8 mouse cellular contexts compared by ENCODE assay signal in the genomic region with DNA sequence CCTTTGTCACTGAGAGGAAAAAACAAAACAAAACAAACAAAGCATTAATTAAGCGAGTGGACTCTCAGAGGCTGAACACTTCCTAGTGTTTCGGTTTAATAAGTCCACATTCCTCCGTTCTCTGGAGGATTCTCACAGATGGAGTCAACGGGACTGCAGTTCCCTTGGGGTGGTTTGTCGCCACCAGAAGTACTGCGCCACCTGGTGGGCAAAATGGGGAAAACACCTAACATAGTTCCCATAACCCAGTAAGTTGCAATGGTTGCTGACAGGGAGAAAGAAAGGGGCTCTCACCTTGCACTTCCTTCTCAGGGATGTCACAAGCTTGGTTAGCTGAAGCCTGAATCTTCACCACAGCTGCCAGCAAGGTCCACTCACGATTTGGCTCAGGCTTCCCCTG. TPM values are rescaled to one million over a fixed set of nuclear protein-coding genes. Genes with fewer than 3 reads are reported as not detected.
DNase-seq lines count a peak whose midpoint lies in the region; ATAC-seq and TF ChIP-seq lines count a peak whose summit lies in the region.

No protein-coding gene starts in this region.

- H3K4me3 ChIP-seq in MEL (ENCODE audit: control insufficient read depth in 1 of 2, insufficient read depth in 1 of 2, low read depth in 2 of 2, low read length in 2 of 2), result no peak overlapping the region
- peak overlapping the region; percentile 33 for H3K4me3 ChIP-seq in gastrocnemius, adult 2 months
- no peak overlapping the region for H3K4me3 ChIP-seq in liver, embryonic 13.5 days (replicated peaks)

- no peak overlapping the region for H3K27ac ChIP-seq in MEL (ENCODE audit: control insufficient read depth, low read depth, low read length)
- no peak overlapping the region for H3K27ac ChIP-seq in gastrocnemius, adult 2 months
- H3K27ac ChIP-seq in liver, embryonic 13.5 days, result no peak overlapping the region

- intact Hi-C loops in gastrocnemius, adult 2 months (cut with DNase I), result loop anchor here (2.0 to 5.0 kb wide), 2 partner anchors 48 to 109 kb away; a partner anchor contains a TSS

- TF ChIP-seq CTCF in MEL (IDR thresholded peaks at IDR 0.05 in 2 of 3, conservative IDR thresholded peaks at IDR 0.05 in 1 of 3; ENCODE audit: control insufficient read depth in 1 of 3, insufficient read depth in 1 of 3, low read depth in 2 of 3, low read length in 3 of 3, poor library complexity in 1 of 3, severe bottlenecking in 1 of 3), result peak; percentile 82 to 92 (median 90)
- TF ChIP-seq CTCF in gastrocnemius, adult 2 months (IDR thresholded peaks at IDR 0.05), result peak; percentile 88

- no peak overlapping the region for H3K4me2 ChIP-seq in liver, embryonic 13.5 days

- peak; percentile 27 for DNase-seq in 3134 (ENCODE audit: extremely low read depth, insufficient read length, low spot score)
- peak; percentile 90 for DNase-seq in MEL (ENCODE audit: low read depth, low spot score)
- DNase-seq in cerebellum, adult 11 months, result peak; percentile 77
- DNase-seq in gastrocnemius, adult 2 months, result peak; percentile 78
- DNase-seq in kidney, adult 9 months, result peak; percentile 82
- peak; percentile 71 for DNase-seq in liver, embryonic 13.5 days
- peak; percentile 64 for DNase-seq in ovary, postnatal 36 days (ENCODE audit: low spot score)
- peak; percentile 78 for DNase-seq in thymus, postnatal 25 days

- peak; percentile 67 for TF ChIP-seq RAD21 in MEL (IDR thresholded peaks at IDR 0.05; ENCODE audit: low read depth, low read length)

- 0 out of 4 replicates have a peak, but pooled peaks cover 2 to 4% of the 10 kb centered on the region in 2 experiments for H3K4me1 ChIP-seq in MEL (ENCODE audit: control insufficient read depth in 1 of 2, insufficient read depth in 2 of 2, low read length in 2 of 2)
- H3K4me1 ChIP-seq in liver, embryonic 13.5 days (replicated peaks), result peaks cover 25% of the 10 kb centered on the region

- H3K9me3 ChIP-seq in MEL (replicated peaks; ENCODE audit: insufficient read depth, low read length), result no peaks in the 10 kb centered on the region
- no peaks in the 10 kb centered on the region for H3K9me3 ChIP-seq in liver, embryonic 13.5 days (replicated peaks)

- WGBS in liver, embryonic 13.5 days (ENCODE audit: insufficient replicate concordance), result 16% methylated on average over 7 of the region's 7 CpGs

- H3K79me2 ChIP-seq in MEL (ENCODE audit: control insufficient read depth, insufficient read depth, low read length, poor library complexity), result peaks cover 8% of the 10 kb centered on the region

- no peak for TF ChIP-seq EP300 in MEL (IDR thresholded peaks at IDR 0.05; ENCODE audit: low read depth in 1 of 2, low read length in 2 of 2)

- H3K9ac ChIP-seq in MEL (ENCODE audit: control insufficient read depth, low read depth, low read length, poor library complexity, severe bottlenecking), result no peak overlapping the region
- H3K9ac ChIP-seq in liver, embryonic 13.5 days, result no peak overlapping the region

- TF ChIP-seq POLR2A in MEL (IDR thresholded peaks at IDR 0.05; ENCODE audit: control insufficient read depth in 1 of 2, insufficient read depth in 1 of 2, low read depth in 1 of 2, low read length in 2 of 2, poor library complexity in 1 of 2), result no peak

- ATAC-seq in liver, embryonic 13.5 days (ENCODE audit: low read depth), result peak; percentile 34

- no peaks in the 10 kb centered on the region for H3K27me3 ChIP-seq in MEL (ENCODE audit: control insufficient read depth in 1 of 2, insufficient read depth in 2 of 2, low read length in 2 of 2)
- no peaks in the 10 kb centered on the region for H3K27me3 ChIP-seq in liver, embryonic 13.5 days

- H3K36me3 ChIP-seq in MEL (ENCODE audit: control insufficient read depth in 1 of 2, insufficient read depth in 2 of 2, low read length in 2 of 2), result peaks cover 4 to 5% of the 10 kb centered on the region in 2 experiments
- H3K36me3 ChIP-seq in liver, embryonic 13.5 days, result peaks cover 67% of the 10 kb centered on the region

TF ChIP-seq in MEL, 35 proteins besides CTCF, POLR2A, EP300 and RAD21:
- TF ChIP-seq MYB (IDR thresholded peaks at IDR 0.05; ENCODE audit: low read depth, low read length) (no peak), SIN3A (IDR thresholded peaks at IDR 0.05; ENCODE audit: low read length) (0 out of 2 replicates have a peak, but pooled peaks have one; percentile 33), USF2 (IDR thresholded peaks at IDR 0.05; ENCODE audit: borderline replicate concordance in 1 of 2, insufficient read depth in 1 of 2, low read depth in 1 of 2, low read length in 2 of 2) (no peak), ZC3H11A (IDR thresholded peaks at IDR 0.05; ENCODE audit: low read depth, low read length) (peak; percentile 42; the same call in 1 of the 2 replicates), SMC3 (IDR thresholded peaks at IDR 0.05; ENCODE audit: low read depth, low read length) (peak; percentile 89), CHD1 (IDR thresholded peaks at IDR 0.05; ENCODE audit: low read depth, low read length) (no peak)

RNA-seq across cellular contexts. Expression of a gene that starts 2.2 kb away (rescaled TPM):
- total RNA-seq in MEL (2012; rRNA removed), result 6.4 and 8.3 TPM in 2 replicates
- polyA plus RNA-seq in MEL (2012; ENCODE audit: insufficient read depth in 1 of 2, insufficient read length in 2 of 2, low read depth in 1 of 2, low replicate concordance in 2 of 2, missing spikeins in 1 of 2), result 1 to 10 TPM in 1 of 2 experiments, not detected in 1; 9.3 TPM
- 1 to 10 TPM; 2.4 to 2.7 TPM for total RNA-seq in gastrocnemius, adult 2 months (2021)
- polyA plus RNA-seq in liver, embryonic 13.5 days (2015; fragmentation: Nextera tagmentation; extraction: Ambion mirVana), result 4.3 and 5.7 TPM in 2 replicates

RNA-seq across cellular contexts. Expression of a gene that starts 21.2 kb away (rescaled TPM):
- 295 and 302 TPM in 2 replicates for total RNA-seq in MEL (2012; rRNA removed)
- polyA plus RNA-seq in MEL (2012; ENCODE audit: insufficient read depth in 1 of 2, insufficient read length in 2 of 2, low read depth in 1 of 2, low replicate concordance in 2 of 2, missing spikeins in 1 of 2), result 100 to 1,000 TPM; 355 to 642 TPM
- 100 to 1,000 TPM; 124 to 125 TPM for total RNA-seq in gastrocnemius, adult 2 months (2021)
- 126 and 140 TPM in 2 replicates for polyA plus RNA-seq in liver, embryonic 13.5 days (2015; fragmentation: Nextera tagmentation; extraction: Ambion mirVana)

RNA-seq across cellular contexts. Expression of a gene that starts 21.3 kb away (rescaled TPM):
- 10.9 and 12.5 TPM in 2 replicates for total RNA-seq in MEL (2012; rRNA removed)
- polyA plus RNA-seq in MEL (2012; ENCODE audit: insufficient read depth in 1 of 2, insufficient read length in 2 of 2, low read depth in 1 of 2, low replicate concordance in 2 of 2, missing spikeins in 1 of 2), result 10 to 100 TPM in 1 of 2 experiments, not detected in 1; 15.1 TPM
- total RNA-seq in gastrocnemius, adult 2 months (2021), result 10 to 100 TPM; 10.1 to 11.0 TPM
- polyA plus RNA-seq in liver, embryonic 13.5 days (2015; fragmentation: Nextera tagmentation; extraction: Ambion mirVana), result 7.2 and 7.8 TPM in 2 replicates

RNA-seq across cellular contexts. Expression of a gene that starts 24.9 kb away (rescaled TPM):
- 0.10 and 0.19 TPM in 2 replicates for total RNA-seq in MEL (2012; rRNA removed)
- polyA plus RNA-seq in MEL (2012; ENCODE audit: insufficient read depth in 1 of 2, insufficient read length in 2 of 2, low read depth in 1 of 2, low replicate concordance in 2 of 2, missing spikeins in 1 of 2), result under 1 TPM in 1 of 2 experiments, not detected in 1; 0.46 TPM
- total RNA-seq in gastrocnemius, adult 2 months (2021), result not detected
- 0.22 and 0.31 TPM in 2 replicates for polyA plus RNA-seq in liver, embryonic 13.5 days (2015; fragmentation: Nextera tagmentation; extraction: Ambion mirVana)

RNA-seq across cellular contexts. Expression of a gene that starts 49.4 kb away (rescaled TPM):
- total RNA-seq in MEL (2012; rRNA removed), result 18.4 and 21.6 TPM in 2 replicates
- 10 to 100 TPM in 1 of 2 experiments, not detected in 1; 22.5 TPM for polyA plus RNA-seq in MEL (2012; ENCODE audit: insufficient read depth in 1 of 2, insufficient read length in 2 of 2, low read depth in 1 of 2, low replicate concordance in 2 of 2, missing spikeins in 1 of 2)
- 100 to 1,000 TPM in 1 of 2 experiments, 10 to 100 TPM in 1; 99.6 to 105 TPM for total RNA-seq in gastrocnemius, adult 2 months (2021)
- polyA plus RNA-seq in liver, embryonic 13.5 days (2015; fragmentation: Nextera tagmentation; extraction: Ambion mirVana), result 185 and 197 TPM in 2 replicates

Comparison
In these comparisons a context has a peak if more than half of its experiments do, and no peak if none do; other contexts are left out.
1. DNase-seq: peak in every context shown above with its lines; median percentile 90 in MEL; 82 in kidney, adult 9 months; 78 in gastrocnemius, adult 2 months; 78 in thymus, postnatal 25 days; 77 in cerebellum, adult 11 months; 71 in liver, embryonic 13.5 days; 64 in ovary, postnatal 36 days; 27 in 3134.